Mouse (Mus musculus): Measurements from ENCODE around the gene Sec14l5.

DNA sequence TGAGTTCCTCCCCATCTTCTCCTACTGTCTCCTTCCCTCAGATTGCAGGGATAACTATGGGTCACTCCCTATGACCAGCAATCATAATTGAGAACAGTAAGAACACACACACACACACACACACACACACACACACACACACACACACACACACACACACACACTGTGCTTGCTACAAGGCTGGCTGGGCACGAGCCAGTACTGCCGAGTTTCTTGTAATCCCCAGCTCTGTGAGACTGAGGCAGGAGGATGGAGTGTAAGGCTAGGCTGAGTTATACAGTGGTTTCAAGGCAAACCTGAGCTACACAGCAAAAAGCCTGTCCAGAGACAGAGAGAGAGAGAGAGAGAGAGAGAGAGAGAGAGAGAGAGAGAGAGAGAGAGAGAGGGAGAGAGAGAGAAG is 16.7 kb upstream of the Sec14l5 start:
- no peak for TF ChIP-seq POLR2A (IDR thresholded peaks at IDR 0.05; ENCODE audit: insufficient read length, low read depth)
- no peak for TF ChIP-seq SRF (IDR thresholded peaks at IDR 0.05; ENCODE audit: control insufficient read depth, insufficient read length, low read depth)
- no peak for TF ChIP-seq USF1 (IDR thresholded peaks at IDR 0.05; ENCODE audit: low read depth)
- no peak for TF ChIP-seq TCF12 (IDR thresholded peaks at IDR 0.05; ENCODE audit: insufficient read depth, poor library complexity, severe bottlenecking)
- no peak for TF ChIP-seq MYOD1 (IDR thresholded peaks at IDR 0.05; ENCODE audit: control insufficient read depth in 1 of 3, insufficient read length in 2 of 3, low read depth in 2 of 3)
- TF ChIP-seq CEBPB (IDR thresholded peaks at IDR 0.05; ENCODE audit: insufficient read depth, poor library complexity, severe bottlenecking) = no peak
- no peak for TF ChIP-seq MYOG (IDR thresholded peaks at IDR 0.05; ENCODE audit: control insufficient read depth in 1 of 3, insufficient read depth in 1 of 3, insufficient read length in 2 of 3, low read depth in 2 of 3)
- no peak for TF ChIP-seq MAX (IDR thresholded peaks at IDR 0.05; ENCODE audit: low read depth)
- no peak for TF ChIP-seq POLR2AphosphoS2 (IDR thresholded peaks at IDR 0.05; ENCODE audit: insufficient read length, low read depth)
- TF ChIP-seq TCF3 (IDR thresholded peaks at IDR 0.05; ENCODE audit: insufficient read length, low read depth) = no peak
- TF ChIP-seq E2F4 (IDR thresholded peaks at IDR 0.05; ENCODE audit: insufficient read depth) = no peak
- TF ChIP-seq REST (IDR thresholded peaks at IDR 0.05; ENCODE audit: insufficient read depth, insufficient read length) = no peak

All from myocyte (in vitro differentiated cells).